Mouse (Mus musculus) C2C12 (cell line): ENCODE data around the gene Fryl. TPM values are rescaled to one million over a fixed set of nuclear protein-coding genes. Genes with fewer than 3 reads are reported as not detected.
A peak's percentile ranks its signal among the peaks of the same experiment; 100 is the strongest.

Experiments
- H3K27me3 ChIP-seq: one replicate; pipeline ENCODE4 v1.6.1; 2011; ENCODE audit not compliant: control insufficient read depth, insufficient read depth, insufficient read length
- H3K36me3 ChIP-seq: one replicate; pipeline ENCODE4 v1.6.1; 2011; ENCODE audit not compliant: control insufficient read depth, insufficient read depth
- H3K4me3 ChIP-seq: one replicate; pipeline ENCODE4 v1.5.1; 2011; ENCODE audit warnings: mild to moderate bottlenecking, control low read depth; ENCODE audit not compliant: poor library complexity, insufficient read depth, severe bottlenecking
- H3K79me2 ChIP-seq: one replicate; pipeline ENCODE4 v1.6.1; 2011; ENCODE audit not compliant: control insufficient read depth, insufficient read depth
- H3K79me3 ChIP-seq: one replicate; pipeline ENCODE4 v1.6.1; 2011; ENCODE audit warnings: low read depth, control low read depth
- H3ac ChIP-seq: one replicate; pipeline ENCODE3; 2011; ENCODE audit warnings: low read depth; ENCODE audit not compliant: control insufficient read depth, insufficient read length
- CEBPB ChIP-seq: IDR thresholded peaks from one replicate; pipeline ENCODE4 v1.6.1; 2011; ENCODE audit warnings: low read depth, mild to moderate bottlenecking, control low read depth, moderate library complexity
- CTCF ChIP-seq: IDR thresholded peaks from one replicate; pipeline ENCODE4 v1.5.1; 2011; ENCODE audit not compliant: control insufficient read depth, insufficient read depth, insufficient read length
- FOSL1 ChIP-seq: IDR thresholded peaks from one replicate; pipeline ENCODE4 v1.8.0; 2011; ENCODE audit warnings: mild to moderate bottlenecking, low read length; ENCODE audit not compliant: poor library complexity, insufficient read depth, severe bottlenecking
- MAX ChIP-seq: IDR thresholded peaks from one replicate; pipeline ENCODE4 v1.6.1; 2011; ENCODE audit warnings: mild to moderate bottlenecking, control low read depth
- MYOD1 ChIP-seq: IDR thresholded peaks from one replicate; pipeline ENCODE4 v1.6.1; 2011; ENCODE audit warnings: low read depth; ENCODE audit not compliant: control insufficient read depth, insufficient read length
- MYOG ChIP-seq: IDR thresholded peaks from one replicate; pipeline ENCODE4 v1.6.1; 2011; ENCODE audit not compliant: control insufficient read depth, insufficient read length; ENCODE audit errors: extremely low read depth
- USF1 ChIP-seq: IDR thresholded peaks from one replicate; pipeline ENCODE4 v1.6.1; 2011; ENCODE audit warnings: low read depth, mild to moderate bottlenecking, control low read depth, moderate library complexity
- polyA plus RNA-seq: library from polyadenylated mRNA; unstranded; fragments of >200 nt; fragmentation: generic; extraction: Trizol; gene quantifications from one replicate; pipeline ENCODE4 v1.2.1, GENCODE M21; 2012; ENCODE audit warnings: missing spikeins

Gene Fryl
- polyA plus RNA-seq, 1 experiment: 13.2 TPM

- Histone ChIP-seq H3K4me3 (peak within 1 kb of the TSS; percentile 81), H3K79me3 (peaks cover 43% of the 10 kb centered on the region), H3K36me3 (peaks cover 23% of the 10 kb centered on the region), H3K27me3 (no peaks in the 10 kb centered on the region), H3ac (peak within 1 kb of the TSS; percentile 90), H3K79me2 (peaks cover 51% of the 10 kb centered on the region)
- TF ChIP-seq FOSL1 (no peak), CEBPB (peak; percentile 36), MYOG (no peak), MAX (peak; percentile 60), MYOD1 (no peak), USF1 (no peak), CTCF (no peak)
Measured at GRCm38 (mm10) chr5:73292502-73293457, 36.4 kb upstream of the Fryl start, which contains the start of gene Ociad1. Gene Ociad1 (plus strand): TSS chr5:73292784.

DNA sequence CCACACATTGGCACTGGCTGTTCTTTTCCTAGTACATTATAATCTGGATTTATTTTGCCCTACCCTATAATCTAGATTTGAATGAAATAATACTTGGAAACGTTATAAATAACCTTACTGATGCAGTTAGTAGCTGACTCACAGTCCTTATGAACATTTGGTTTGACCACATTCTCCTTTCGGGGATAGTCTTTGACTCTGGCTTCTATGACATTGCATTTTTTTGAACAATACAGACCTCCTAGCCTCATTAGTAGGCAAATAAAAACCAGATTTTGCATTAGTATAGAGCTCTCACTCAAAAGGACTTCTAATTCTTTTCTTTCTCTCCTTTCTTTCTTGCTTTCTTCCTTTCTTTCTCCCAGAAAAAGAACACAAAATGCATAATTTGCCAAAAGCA is 33.5 kb upstream of the Fryl start:
- Histone ChIP-seq H3K36me3 (peaks cover 5% of the 10 kb centered on the region), H3K79me3 (peaks cover 20% of the 10 kb centered on the region), H3K79me2 (peaks cover 23% of the 10 kb centered on the region), H3K4me3 (no peak overlapping the region), H3ac (no peak overlapping the region), H3K27me3 (no peaks in the 10 kb centered on the region)
- no peak for TF ChIP-seq CTCF
- TF ChIP-seq MYOG: no peak
- no peak for TF ChIP-seq MYOD1
- no peak for TF ChIP-seq USF1
- TF ChIP-seq FOSL1: no peak
- no peak for TF ChIP-seq CEBPB
- TF ChIP-seq MAX: no peak

DNA sequence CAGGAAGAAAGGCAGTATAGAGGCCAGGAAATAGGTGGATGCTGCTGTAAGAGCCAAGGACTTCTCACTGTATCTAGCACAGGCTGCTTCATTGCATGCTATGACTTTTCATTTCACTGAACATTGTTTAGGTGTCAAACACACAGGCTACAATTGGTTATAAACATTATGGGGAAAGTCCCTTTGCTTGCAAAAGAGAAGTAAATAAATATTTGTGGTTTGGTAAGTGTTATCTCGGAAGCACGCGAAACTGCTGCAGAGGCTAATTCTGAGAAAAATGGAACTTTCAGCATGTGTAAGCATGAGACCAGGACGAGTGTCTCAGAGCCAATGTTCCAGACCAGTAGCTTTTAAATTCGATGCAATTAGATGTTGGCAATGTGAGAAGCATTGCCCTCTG is 30.2 kb upstream of the Fryl start:
- H3K4me3 ChIP-seq: no peak overlapping the region
- no peak for TF ChIP-seq MAX
- no peak for TF ChIP-seq MYOG
- TF ChIP-seq CTCF: no peak
- TF ChIP-seq CEBPB: no peak
- no peaks in the 10 kb centered on the region for H3K36me3 ChIP-seq
- H3K27me3 ChIP-seq: no peaks in the 10 kb centered on the region
- no peaks in the 10 kb centered on the region for H3K79me2 ChIP-seq
- H3ac ChIP-seq: no peak overlapping the region
- H3K79me3 ChIP-seq: no peaks in the 10 kb centered on the region

- no peaks in the 10 kb centered on the region for H3K36me3 ChIP-seq
- TF ChIP-seq FOSL1: no peak
- TF ChIP-seq CTCF: no peak
- TF ChIP-seq MYOD1: no peak
- no peak for TF ChIP-seq CEBPB
- no peak for TF ChIP-seq USF1
- no peak for TF ChIP-seq MAX
- TF ChIP-seq MYOG: no peak
- H3K79me2 ChIP-seq: no peaks in the 10 kb centered on the region
- no peaks in the 10 kb centered on the region for H3K27me3 ChIP-seq
- H3ac ChIP-seq: no peak overlapping the region
- no peak overlapping the region for H3K4me3 ChIP-seq
- H3K79me3 ChIP-seq: no peaks in the 10 kb centered on the region
Measured at GRCm38 (mm10) chr5:73285470-73285978, 29.1 kb upstream of the Fryl start.

- no peaks in the 10 kb centered on the region for H3K36me3 ChIP-seq
- TF ChIP-seq MAX (no peak), MYOG (no peak), CEBPB (no peak), CTCF (no peak), USF1 (no peak), FOSL1 (no peak), MYOD1 (no peak)
- H3K4me3 ChIP-seq: no peak overlapping the region
- H3K79me2 ChIP-seq: no peaks in the 10 kb centered on the region
- no peak overlapping the region for H3ac ChIP-seq
- no peaks in the 10 kb centered on the region for H3K79me3 ChIP-seq
- no peaks in the 10 kb centered on the region for H3K27me3 ChIP-seq
Measured at GRCm38 (mm10) chr5:73284046-73284445, 27.6 kb upstream of the Fryl start.

- no peaks in the 10 kb centered on the region for H3K27me3 ChIP-seq
- H3K36me3 ChIP-seq: no peaks in the 10 kb centered on the region
- no peak overlapping the region for H3K4me3 ChIP-seq
- no peak overlapping the region for H3ac ChIP-seq
- H3K79me3 ChIP-seq: no peaks in the 10 kb centered on the region
- no peak for TF ChIP-seq MAX
- no peaks in the 10 kb centered on the region for H3K79me2 ChIP-seq
Measured at GRCm38 (mm10) chr5:73280567-73280850, 24.1 kb upstream of the Fryl start.
